Mouse (Mus musculus): ENCODE measurements around the gene Cyp2b13.
"Not testable (repeated sequence)": the region's sequence is repeated elsewhere in the genome, so short reads cannot be mapped to it uniquely, and the experiment has no call there.

Gene Cyp2b13

GRCm38 (mm10) chr7:26061197-26061596 lies at the start of gene Cyp2b13:
Gene Cyp2b13 (plus strand): TSS chr7:26061497.
- DNase-seq = not testable (repeated sequence)

- not testable (repeated sequence) for DNase-seq
Measured at GRCm38 (mm10) chr7:26019814-26020332, 41.4 kb upstream of the Cyp2b13 start.

GRCm38 (mm10) chr7:26054885-26055630 lies 6.2 kb upstream of the Cyp2b13 start:
- DNase-seq = peak in 1 of 2 experiments; percentile 0

GRCm38 (mm10) chr7:26071677-26072076 lies 10.4 kb downstream of the Cyp2b13 start:
- not testable (repeated sequence) for DNase-seq

GRCm38 (mm10) chr7:26082595-26082994 lies 21.3 kb downstream of the Cyp2b13 start:
- DNase-seq = no peak

GRCm38 (mm10) chr7:26087391-26087790 lies 26.1 kb downstream of the Cyp2b13 start:
- no peak for DNase-seq

GRCm38 (mm10) chr7:26088578-26088977 lies 27.3 kb downstream of the Cyp2b13 start:
- DNase-seq = peak in 1 of 2 experiments; percentile 1

- DNase-seq = not testable (repeated sequence)
Measured at GRCm38 (mm10) chr7:26139623-26140022, 78.3 kb downstream of the Cyp2b13 start.

- not testable (repeated sequence) for DNase-seq
Measured at GRCm38 (mm10) chr7:26143657-26144056, 82.4 kb downstream of the Cyp2b13 start.

All from lung, adult 18-20 months (tissue).